Mouse (Mus musculus) liver, embryonic 11.5 days (tissue): ENCODE results near the gene Zfp68. TPM values are rescaled to one million over a fixed set of nuclear protein-coding genes. Genes with fewer than 3 reads are reported as not detected.

Experiments used
- ATAC-seq: fragments of 200-750 bp; cut with Nextera tagmentation; replicated peaks from 2 replicates; pipeline ENCODE4 v1.8.0; 2017; ENCODE audit warnings: moderate number of reproducible peaks, mild to moderate bottlenecking, moderate TSS enrichment, moderate library complexity; ENCODE audit not compliant: low FRiP score
- DNase-seq: peaks from one replicate; pipeline ENCODE4 v3.0.0-alpha.2; 2017; ENCODE audit warnings: low spot score
- H3K27ac ChIP-seq: fragments of 300-500 bp; sonication (generic); 2 replicates; pipeline ENCODE4 v1.5.1; 2014; ENCODE audit warnings: mild to moderate bottlenecking, low read depth, low read length, control low read depth
- H3K27me3 ChIP-seq: fragments of 300-500 bp; sonication (generic); replicated peaks from 2 replicates; pipeline ENCODE4 v1.6.1; 2014; ENCODE audit warnings: low read length, mixed read lengths; ENCODE audit not compliant: control insufficient read depth, insufficient read depth
- H3K36me3 ChIP-seq: fragments of 300-500 bp; sonication (generic); 2 replicates; pipeline ENCODE4 v1.6.1; 2014; ENCODE audit warnings: mild to moderate bottlenecking, low read length, moderate library complexity, mixed read lengths; ENCODE audit not compliant: control insufficient read depth, insufficient read depth
- H3K4me1 ChIP-seq: fragments of 300-500 bp; sonication (generic); replicated peaks from 2 replicates; pipeline ENCODE4 v1.6.1; 2014; ENCODE audit warnings: low read length, mixed read lengths; ENCODE audit not compliant: control insufficient read depth, insufficient read depth
- H3K4me2 ChIP-seq: fragments of 300-500 bp; sonication (generic); 2 replicates; pipeline ENCODE4 v1.6.1; 2014; ENCODE audit warnings: mild to moderate bottlenecking, control low read depth, moderate library complexity
- H3K4me3 ChIP-seq: fragments of 300-500 bp; sonication (generic); 2 replicates; pipeline ENCODE4 v1.5.1; 2014; ENCODE audit warnings: low read depth, low read length, control low read depth
- H3K9ac ChIP-seq: fragments of 300-500 bp; sonication (generic); 2 replicates; pipeline ENCODE4 v1.6.1; 2014; ENCODE audit warnings: low read depth, low read length, control low read depth
- H3K9me3 ChIP-seq: fragments of 300-500 bp; sonication (generic); 2 replicates; pipeline ENCODE4 v1.6.1; 2016; ENCODE audit warnings: low read length, inconsistent platforms, mixed read lengths; ENCODE audit not compliant: control insufficient read depth
- WGBS: fragments of 180-500 bp; shearing (Covaris S2); extraction: QIAGEN DNeasy Blood & Tissue Kit; methylation state at CpG from one replicate; pipeline ENCODE4 v1.1.7; 2014; 5-methylcytosine and 5-hydroxymethylcytosine counted together
- polyA plus RNA-seq: library from polyadenylated mRNA; unstranded; fragments of >200 nt; fragmentation: Nextera tagmentation; extraction: Ambion mirVana; gene quantifications from 2 replicates; pipeline ENCODE4 v1.2.1, GENCODE M21; 2014

The Zfp68 gene
- polyA plus RNA-seq: 34.5 and 39.1 TPM in 2 replicates

DNA sequence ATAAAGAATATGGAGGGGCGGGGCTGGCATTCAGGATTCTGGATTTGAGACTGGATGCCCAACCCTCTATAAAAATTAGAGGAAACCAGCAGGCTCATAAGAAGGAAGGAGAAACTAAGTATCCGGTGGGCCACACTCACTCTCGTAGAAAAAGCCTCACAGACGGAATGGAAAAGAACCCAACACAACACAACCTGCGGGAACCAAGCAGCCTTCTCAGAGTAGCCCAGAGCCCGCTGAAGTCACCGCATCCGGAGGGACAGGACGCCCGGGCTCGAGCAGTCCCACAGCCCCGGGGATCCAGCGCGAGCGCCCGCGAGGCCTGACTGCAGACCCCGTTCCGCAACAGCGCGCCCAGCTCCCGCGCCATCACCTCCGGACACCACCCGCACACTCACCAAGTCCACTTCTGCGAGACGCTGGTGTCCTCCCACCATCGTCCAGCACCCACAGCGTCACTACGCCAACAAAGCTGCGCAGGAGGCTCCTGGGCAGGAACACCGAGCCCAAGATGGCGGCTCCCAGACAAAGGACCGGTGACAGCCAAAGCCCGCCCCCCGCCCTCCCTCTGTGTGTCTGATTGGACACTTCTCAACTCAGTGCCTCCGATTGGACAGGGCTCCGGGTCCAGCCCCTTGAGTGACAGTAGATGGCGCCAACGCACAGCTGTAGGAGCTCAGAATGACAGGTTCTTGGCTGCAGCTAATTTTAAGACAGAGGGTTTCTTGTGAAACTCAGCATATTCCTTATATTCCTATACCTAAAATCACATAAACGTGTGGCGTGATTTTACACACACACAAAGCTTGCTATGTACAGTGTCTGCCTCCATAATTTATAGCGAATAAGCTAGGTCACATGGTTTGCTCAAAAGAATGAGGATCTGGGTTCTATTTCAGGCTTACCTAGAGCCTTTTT, at the start of gene Zfp68:
Zfp68 (minus strand) TSS at position 551 of the 918 bp plus-strand sequence.
- Histone ChIP-seq H3K9me3 (peaks cover 8% of the 10 kb centered on the region; the same call in 1 of the 2 replicates), H3K9ac (peak within 1 kb of the TSS; percentile 94), H3K27me3 (no peaks in the 10 kb centered on the region), H3K4me3 (peak within 1 kb of the TSS; percentile 91), H3K4me1 (peaks cover 11% of the 10 kb centered on the region), H3K27ac (peak within 1 kb of the TSS; percentile 92), H3K36me3 (peaks cover 30% of the 10 kb centered on the region), H3K4me2 (peak within 1 kb of the TSS; percentile 63)
- ATAC-seq (peak; percentile 93), DNase-seq (peak; percentile 88)
- under 1% methylated on average over 43 of the region's 43 CpGs for WGBS

DNA sequence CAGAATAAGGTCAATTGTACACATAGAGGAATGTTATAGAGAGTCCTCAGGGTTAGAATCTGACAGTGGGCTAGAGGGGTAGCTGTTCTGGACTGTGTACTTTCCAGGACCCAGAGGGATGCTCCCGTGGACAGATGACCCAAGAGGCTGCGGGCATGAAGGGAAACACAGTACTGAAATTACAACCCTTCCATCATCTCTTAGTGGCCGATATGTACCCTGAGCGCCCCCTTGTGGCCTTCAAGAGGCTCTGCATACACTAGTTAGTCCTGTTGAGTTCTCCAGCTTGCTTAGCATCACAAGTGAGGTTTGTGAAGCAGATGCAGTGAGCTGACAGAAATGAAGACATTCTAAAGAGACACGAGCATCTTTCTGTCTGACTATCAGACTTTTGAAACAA, 39.4 kb upstream of the Zfp68 start:
- Histone ChIP-seq H3K27me3 (no peaks in the 10 kb centered on the region), H3K36me3 (no peaks in the 10 kb centered on the region), H3K4me1 (no peaks in the 10 kb centered on the region), H3K9ac (no peak overlapping the region), H3K4me2 (no peak overlapping the region), H3K9me3 (no peaks in the 10 kb centered on the region), H3K4me3 (no peak overlapping the region), H3K27ac (no peak overlapping the region)
- no peak for ATAC-seq
- WGBS: 14% methylated on average over 5 of the region's 5 CpGs
- peak; percentile 36 for DNase-seq

DNA sequence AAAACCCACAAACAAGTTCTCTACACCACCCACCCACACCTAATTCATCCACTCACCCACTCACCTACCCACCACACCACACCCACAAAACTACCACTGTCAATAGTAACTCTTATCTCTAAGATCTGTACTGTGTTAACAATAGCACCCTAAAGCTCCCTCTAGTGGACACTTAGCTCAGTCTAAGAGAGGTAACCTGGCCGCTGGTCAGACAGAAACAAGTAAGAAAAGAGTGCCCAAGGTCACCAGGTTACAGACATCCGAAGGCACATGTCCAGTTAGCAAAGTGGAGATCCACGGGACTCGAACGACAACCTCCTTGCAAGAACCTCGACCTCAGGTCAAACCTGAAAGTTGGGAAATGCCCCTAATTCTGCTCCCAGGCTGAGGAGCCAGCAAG, 38.3 kb upstream of the Zfp68 start:
- H3K4me2 ChIP-seq: no peak overlapping the region
- H3K27me3 ChIP-seq: no peaks in the 10 kb centered on the region
- no peak overlapping the region for H3K9ac ChIP-seq
- 31% methylated on average over 6 of the region's 6 CpGs for WGBS
- ATAC-seq: peak; percentile 69
- no peaks in the 10 kb centered on the region for H3K36me3 ChIP-seq
- H3K4me1 ChIP-seq: no peaks in the 10 kb centered on the region
- DNase-seq: no peak
- H3K4me3 ChIP-seq: no peak overlapping the region
- no peak overlapping the region for H3K27ac ChIP-seq
- no peaks in the 10 kb centered on the region for H3K9me3 ChIP-seq

DNA sequence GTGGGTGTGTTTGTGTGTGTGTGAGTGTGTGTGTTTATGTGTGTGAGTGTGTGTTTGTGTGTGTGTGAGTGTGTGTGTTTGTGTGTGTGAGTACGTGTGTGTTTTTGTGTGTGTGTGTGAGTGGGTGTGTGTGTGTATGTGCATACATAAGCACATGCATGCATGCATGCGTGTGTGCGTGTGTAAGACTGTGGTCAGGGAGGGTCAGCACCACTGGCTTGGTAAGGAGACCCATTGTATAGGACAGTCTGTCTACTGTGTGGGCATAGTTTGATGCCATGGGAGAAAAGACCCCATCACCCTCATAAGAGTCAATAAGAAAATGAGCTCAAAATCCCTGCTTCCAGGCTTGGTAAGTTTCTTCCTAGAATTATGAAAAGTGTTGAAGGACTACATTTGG, 37.8 kb upstream of the Zfp68 start:
- no peak for DNase-seq
- no peak overlapping the region for H3K4me3 ChIP-seq
- ATAC-seq: peak; percentile 23; the same call in 1 of the 2 replicates
- 86% methylated on average over 3 of the region's 3 CpGs for WGBS
- no peak overlapping the region for H3K9ac ChIP-seq
- H3K9me3 ChIP-seq: no peaks in the 10 kb centered on the region
- no peaks in the 10 kb centered on the region for H3K36me3 ChIP-seq
- H3K27me3 ChIP-seq: no peaks in the 10 kb centered on the region
- no peak overlapping the region for H3K4me2 ChIP-seq
- H3K27ac ChIP-seq: no peak overlapping the region
- no peaks in the 10 kb centered on the region for H3K4me1 ChIP-seq

- H3K27ac ChIP-seq: no peak overlapping the region
- H3K9ac ChIP-seq: no peak overlapping the region
- no peaks in the 10 kb centered on the region for H3K4me1 ChIP-seq
- ATAC-seq: peak; percentile 77
- H3K4me3 ChIP-seq: no peak overlapping the region
- no peaks in the 10 kb centered on the region for H3K36me3 ChIP-seq
- no peaks in the 10 kb centered on the region for H3K27me3 ChIP-seq
- no peak for DNase-seq
- 3% methylated on average over 2 of the region's 2 CpGs for WGBS
- no peak overlapping the region for H3K4me2 ChIP-seq
- no peaks in the 10 kb centered on the region for H3K9me3 ChIP-seq
Observed at GRCm38 (mm10) chr5:138656477-138657156, 37.1 kb upstream of the Zfp68 start.

DNA sequence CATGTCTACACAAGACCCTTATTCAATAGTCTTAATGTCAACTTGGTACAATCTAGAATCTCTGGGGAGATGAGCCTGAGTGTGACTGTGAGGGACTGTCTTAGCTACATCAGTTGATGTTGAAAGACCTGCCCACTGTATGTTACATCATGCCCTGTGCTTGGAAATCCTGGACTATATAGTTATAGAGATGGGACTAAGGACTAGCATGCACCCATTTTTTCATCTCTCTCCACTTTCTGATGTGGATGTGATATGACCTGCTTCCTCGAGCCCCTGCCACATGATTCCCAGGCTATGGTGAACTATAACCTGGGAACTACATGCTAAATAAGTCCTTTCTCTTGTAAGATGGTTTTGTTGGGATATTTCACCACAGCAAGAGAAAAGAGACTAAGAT, 33.4 kb upstream of the Zfp68 start:
- Histone ChIP-seq H3K9ac (no peak overlapping the region), H3K27ac (no peak overlapping the region), H3K9me3 (no peaks in the 10 kb centered on the region), H3K36me3 (peaks cover 11% of the 10 kb centered on the region), H3K27me3 (no peaks in the 10 kb centered on the region), H3K4me3 (no peak overlapping the region), H3K4me1 (no peaks in the 10 kb centered on the region), H3K4me2 (no peak overlapping the region)
- ATAC-seq (no peak), DNase-seq (no peak)
- WGBS: 93% methylated on average over 1 of the region's 1 CpGs

DNA sequence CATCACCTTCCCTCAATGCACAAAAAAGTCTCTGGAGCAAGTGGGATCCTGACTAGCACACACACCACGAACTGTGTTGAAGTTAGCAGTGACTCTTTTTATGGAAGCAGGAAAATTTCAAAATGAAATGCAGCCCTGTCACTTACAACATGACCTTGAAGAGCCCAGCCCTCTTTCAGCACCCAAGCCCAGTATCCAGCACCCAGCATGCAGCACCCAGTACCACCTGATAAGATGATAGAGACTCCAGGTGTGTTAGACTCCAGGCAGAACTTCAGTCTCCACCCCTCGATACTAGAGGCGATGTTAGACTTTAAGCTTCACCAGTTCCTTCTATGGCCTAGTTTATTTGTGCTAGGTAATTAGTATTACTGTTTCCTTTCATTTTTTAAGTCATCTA, 22.2 kb upstream of the Zfp68 start:
- Histone ChIP-seq H3K36me3 (peaks cover 6% of the 10 kb centered on the region), H3K27ac (no peak overlapping the region), H3K4me1 (no peaks in the 10 kb centered on the region), H3K9ac (no peak overlapping the region), H3K9me3 (no peaks in the 10 kb centered on the region), H3K27me3 (no peaks in the 10 kb centered on the region), H3K4me3 (no peak overlapping the region), H3K4me2 (no peak overlapping the region)
- no peak for DNase-seq
- WGBS: 92% methylated on average over 3 of the region's 3 CpGs
- ATAC-seq: no peak

GRCm38 (mm10) chr5:138641081-138641480, 21.5 kb upstream of the Zfp68 start:
- no peak overlapping the region for H3K27ac ChIP-seq
- H3K4me3 ChIP-seq: no peak overlapping the region
- H3K36me3 ChIP-seq: peaks cover 5% of the 10 kb centered on the region
- H3K9me3 ChIP-seq: no peaks in the 10 kb centered on the region
- DNase-seq (no peak), ATAC-seq (no peak)
- no peaks in the 10 kb centered on the region for H3K27me3 ChIP-seq
- no peak overlapping the region for H3K4me2 ChIP-seq
- H3K9ac ChIP-seq: no peak overlapping the region
- WGBS: 87% methylated on average over 3 of the region's 3 CpGs
- H3K4me1 ChIP-seq: no peaks in the 10 kb centered on the region
